ENCODE assay signal across 12 mouse cellular contexts in genomic region chr12:73500689-73501326, GRCm38 (mm10). TPM values are rescaled to one million over a fixed set of nuclear protein-coding genes. Genes with fewer than 3 reads are reported as not detected.
DNase-seq lines count a peak whose midpoint lies in the region; ATAC-seq and TF ChIP-seq lines count a peak whose summit lies in the region.
"Had no signal": no experiment of that assay in that cellular context is flagged by ENCODE, and none has a peak within 500 bp of the region (broad histone marks: within the 10 kb centered on the region; RNA-seq: fewer than 3 reads in every experiment).

No protein-coding gene starts in this region.

- no peak for ATAC-seq in kidney, postnatal 0 days (replicated peaks; ENCODE audit: low FRiP score, low read depth)
- no peak for ATAC-seq in embryonic facial prominence, embryonic 15.5 days (ENCODE audit: insufficient number of reproducible peaks, low FRiP score, low TSS enrichment, low read depth)
- ATAC-seq: midbrain, embryonic 15.5 days had no signal

- no peaks in the 10 kb centered on the region for H3K36me3 ChIP-seq in kidney, postnatal 0 days (ENCODE audit: insufficient read depth, low read length)
- H3K36me3 ChIP-seq in embryonic facial prominence, embryonic 15.5 days = no peaks in the 10 kb centered on the region
- H3K36me3 ChIP-seq: hindbrain, embryonic 12.5 days; midbrain, embryonic 15.5 days had no signal

- H3K9ac ChIP-seq in kidney, postnatal 0 days (ENCODE audit: low read depth, low read length) = no peak overlapping the region
- no peak overlapping the region for H3K9ac ChIP-seq in embryonic facial prominence, embryonic 15.5 days
- H3K9ac ChIP-seq: hindbrain, embryonic 12.5 days; midbrain, embryonic 15.5 days had no signal

- H3K9me3 ChIP-seq in kidney, postnatal 0 days (replicated peaks; ENCODE audit: low read length) = no peaks in the 10 kb centered on the region
- no peaks in the 10 kb centered on the region for H3K9me3 ChIP-seq in embryonic facial prominence, embryonic 15.5 days (replicated peaks)
- H3K9me3 ChIP-seq: hindbrain, embryonic 12.5 days; midbrain, embryonic 15.5 days had no signal

- WGBS in kidney, postnatal 0 days = 21% methylated on average over 5 of the region's 5 CpGs
- WGBS in embryonic facial prominence, embryonic 15.5 days = 47% methylated on average over 5 of the region's 5 CpGs

- DNase-seq in gastrocnemius, adult 2 months = peak; percentile 32
- DNase-seq in gastrocnemius, adult 8-10 months (ENCODE audit: low spot score in 2 of 2) = no peak
- peak; percentile 50 for DNase-seq in kidney, postnatal 0 days (ENCODE audit: low spot score)
- no peak for DNase-seq in kidney, adult 8-10 months
- DNase-seq in adipocyte (ENCODE audit: low spot score) = peak; percentile 40
- no peak for DNase-seq in Muller cell, postnatal 12 days (ENCODE audit: inconsistent ontology term)
- DNase-seq in thymus, postnatal 4 days = no peak
- DNase-seq: lung, adult 2 months; thymus, adult 2 months had no signal

- peak overlapping the region; percentile 16; the same call in 1 of the 2 replicates for H3K27ac ChIP-seq in gastrocnemius, adult 2 months
- H3K27ac ChIP-seq in kidney, postnatal 0 days = no peak overlapping the region
- peak overlapping the region; percentile 68; the same call in 1 of the 2 replicates for H3K27ac ChIP-seq in embryonic facial prominence, embryonic 15.5 days (replicated peaks)
- H3K27ac ChIP-seq: hindbrain, embryonic 12.5 days; midbrain, embryonic 15.5 days had no signal

- H3K4me2 ChIP-seq in kidney, postnatal 0 days (ENCODE audit: low read length) = no peak overlapping the region
- H3K4me2 ChIP-seq in embryonic facial prominence, embryonic 15.5 days (replicated peaks) = no peak overlapping the region
- H3K4me2 ChIP-seq: hindbrain, embryonic 12.5 days; midbrain, embryonic 15.5 days had no signal

- H3K4me3 ChIP-seq in gastrocnemius, adult 2 months = no peak overlapping the region
- H3K4me3 ChIP-seq in kidney, postnatal 0 days (replicated peaks; ENCODE audit: low read depth, low read length) = no peak overlapping the region
- H3K4me3 ChIP-seq in embryonic facial prominence, embryonic 15.5 days (replicated peaks) = no peak overlapping the region
- H3K4me3 ChIP-seq: hindbrain, embryonic 12.5 days; midbrain, embryonic 15.5 days had no signal

- intact Hi-C loops in gastrocnemius, adult 2 months (cut with DNase I) = no loop called here

- no peaks in the 10 kb centered on the region for H3K4me1 ChIP-seq in kidney, postnatal 0 days (replicated peaks; ENCODE audit: insufficient read depth, low read length)
- H3K4me1 ChIP-seq in embryonic facial prominence, embryonic 15.5 days = peaks cover 11% of the 10 kb centered on the region

- no peaks in the 10 kb centered on the region for H3K27me3 ChIP-seq in kidney, postnatal 0 days (ENCODE audit: insufficient read depth, low read length)
- H3K27me3 ChIP-seq in embryonic facial prominence, embryonic 15.5 days = peaks cover 4% of the 10 kb centered on the region; the same call in 1 of the 2 replicates
- H3K27me3 ChIP-seq: hindbrain, embryonic 12.5 days; midbrain, embryonic 15.5 days had no signal

- TF ChIP-seq CTCF in gastrocnemius, adult 2 months (IDR thresholded peaks at IDR 0.05) = no peak
- TF ChIP-seq CTCF in kidney, postnatal 0 days (IDR thresholded peaks at IDR 0.05; ENCODE audit: low read depth) = no peak

RNA-seq across cellular contexts. Expression of gene Tmem30b, which starts 45.4 kb away (rescaled TPM):
- under 1 TPM; 0.26 to 0.50 TPM for total RNA-seq in gastrocnemius, adult 2 months (2021)
- under 1 TPM; 0.24 to 0.52 (median 0.36) TPM for total RNA-seq in gastrocnemius, adult 8-10 months (2022)
- polyA plus RNA-seq in kidney, postnatal 0 days (2015; fragmentation: Nextera tagmentation; extraction: Ambion mirVana) = 31.2 and 31.9 TPM in 2 replicates
- polyA plus RNA-seq in embryonic facial prominence, embryonic 15.5 days (2015; fragmentation: Nextera tagmentation; extraction: Ambion mirVana) = 14.8 and 17.5 TPM in 2 replicates

Comparison
In these comparisons a context has a peak if more than half of its experiments do, and no peak if none do; other contexts are left out.
1. DNase-seq: peak in gastrocnemius, adult 2 months (single experiment), kidney, postnatal 0 days (single experiment) and adipocyte (single experiment); none in gastrocnemius, adult 8-10 months (0 of 2), kidney, adult 8-10 months (0 of 2), Muller cell, postnatal 12 days (single experiment) and thymus, postnatal 4 days (single experiment).